Mouse (Mus musculus) testis, adult 2 months (tissue): ENCODE measurements around the gene Itgb7.

Experiments
- CTCF ChIP-seq: fragments of 200-500 bp; IDR thresholded peaks from 2 replicates; pipeline ENCODE4 v1.5.1; 2012; ENCODE audit warnings: low read depth, mild to moderate bottlenecking, inconsistent platforms, low read length, moderate library complexity; ENCODE audit not compliant: control insufficient read depth, insufficient read depth, insufficient replicate concordance
- POLR2A ChIP-seq: fragments of 200-500 bp; IDR thresholded peaks from 2 replicates; pipeline ENCODE4 v1.6.1; 2012; ENCODE audit warnings: low read depth, mild to moderate bottlenecking, inconsistent platforms, low read length, moderate library complexity; ENCODE audit not compliant: control insufficient read depth

GRCm38 (mm10) chr15:102239851-102240250 is 8.1 kb upstream of the Itgb7 start:
- TF ChIP-seq CTCF (no peak), POLR2A (no peak)
